ENCODE assay signal across 9 mouse cellular contexts in the genomic region with DNA sequence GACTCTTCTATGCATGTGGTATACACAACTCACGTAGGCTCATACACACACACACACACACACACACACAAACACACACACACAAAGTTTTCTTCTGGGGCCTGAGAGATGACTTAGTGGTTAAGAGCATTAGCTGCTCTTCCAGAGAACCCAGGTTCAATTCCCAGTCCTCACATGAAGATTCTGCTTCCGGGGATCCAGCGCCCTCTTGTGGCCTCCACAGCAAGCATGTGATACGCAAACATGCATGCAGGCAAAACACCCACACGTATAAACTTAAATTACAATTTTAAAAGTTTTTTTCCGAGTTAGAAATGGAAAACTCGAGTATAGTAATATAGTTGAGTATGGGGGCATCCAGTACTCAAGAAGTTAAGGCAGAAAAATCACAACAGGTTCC. TPM values are rescaled to one million over a fixed set of nuclear protein-coding genes. Genes with fewer than 3 reads are reported as not detected.
DNase-seq lines count a peak whose midpoint lies in the region; ATAC-seq lines count a peak whose summit lies in the region.
"Had no signal": no experiment of that assay in that cellular context is flagged by ENCODE, and none has a peak within 500 bp of the region (broad histone marks: within the 10 kb centered on the region; RNA-seq: fewer than 3 reads in every experiment).

No protein-coding gene starts in this region.

- H3K9ac ChIP-seq in heart, embryonic 12.5 days: no peak overlapping the region
- H3K9ac ChIP-seq: neural tube, embryonic 13.5 days had no signal

- no peak overlapping the region for H3K4me2 ChIP-seq in heart, embryonic 12.5 days
- H3K4me2 ChIP-seq: neural tube, embryonic 13.5 days had no signal

- H3K4me3 ChIP-seq in heart, embryonic 12.5 days: no peak overlapping the region
- no peak overlapping the region for H3K4me3 ChIP-seq in embryonic facial prominence, embryonic 10.5 days
- H3K4me3 ChIP-seq: neural tube, embryonic 13.5 days had no signal

- H3K36me3 ChIP-seq in heart, embryonic 12.5 days: peaks cover 18% of the 10 kb centered on the region
- no peaks in the 10 kb centered on the region for H3K36me3 ChIP-seq in embryonic facial prominence, embryonic 10.5 days (replicated peaks)
- H3K36me3 ChIP-seq: neural tube, embryonic 13.5 days had no signal

- H3K4me1 ChIP-seq in heart, embryonic 12.5 days (replicated peaks): no peaks in the 10 kb centered on the region
- peaks cover 10% of the 10 kb centered on the region for H3K4me1 ChIP-seq in embryonic facial prominence, embryonic 10.5 days

- H3K9me3 ChIP-seq in heart, embryonic 12.5 days (replicated peaks): no peaks in the 10 kb centered on the region
- H3K9me3 ChIP-seq in embryonic facial prominence, embryonic 10.5 days: no peaks in the 10 kb centered on the region
- H3K9me3 ChIP-seq: neural tube, embryonic 13.5 days had no signal

- H3K27me3 ChIP-seq in heart, embryonic 12.5 days (replicated peaks): no peaks in the 10 kb centered on the region
- H3K27me3 ChIP-seq in embryonic facial prominence, embryonic 10.5 days (replicated peaks; ENCODE audit: low read depth, poor library complexity, severe bottlenecking): peaks cover 27% of the 10 kb centered on the region

- WGBS in heart, embryonic 12.5 days: 75% methylated on average over 7 of the region's 7 CpGs
- 86% methylated on average over 7 of the region's 7 CpGs for WGBS in embryonic facial prominence, embryonic 10.5 days

- no peak overlapping the region for H3K27ac ChIP-seq in heart, embryonic 12.5 days (ENCODE audit: poor library complexity, severe bottlenecking)
- H3K27ac ChIP-seq in embryonic facial prominence, embryonic 10.5 days (replicated peaks): no peak overlapping the region
- H3K27ac ChIP-seq: neural tube, embryonic 13.5 days had no signal

- peak; percentile 31 for DNase-seq in heart, postnatal 4 days
- DNase-seq in B cell, adult 2 months: peak; percentile 58 to 62
- peak; percentile 70 for DNase-seq in ZHBTc4 (ENCODE audit: low read depth, low spot score)
- DNase-seq in lung, postnatal 25 days (ENCODE audit: low spot score): peak; percentile 26
- no peak for DNase-seq in urinary bladder, postnatal 14 days (ENCODE audit: low spot score)
- no peak for DNase-seq in embryonic facial prominence, embryonic 10.5 days (ENCODE audit: low spot score)
- DNase-seq in ovary, postnatal 36 days (ENCODE audit: low spot score): no peak

- no peak for ATAC-seq in heart, embryonic 12.5 days (ENCODE audit: insufficient number of reproducible peaks, low FRiP score)

RNA-seq across cellular contexts. Expression of a gene that starts 2.4 kb away (rescaled TPM):
- total RNA-seq in heart, postnatal 4 days (2021): 10 to 100 TPM in 1 of 2 experiments, 1 to 10 TPM in 1; 9.5 to 10.3 TPM
- 4.9 and 5.0 TPM in 2 replicates for polyA plus RNA-seq in heart, embryonic 12.5 days (2016; fragmentation: Nextera tagmentation; extraction: Ambion mirVana)
- 2.3 and 2.8 TPM in 2 replicates for polyA plus RNA-seq in embryonic facial prominence, embryonic 10.5 days (2016; fragmentation: Nextera tagmentation; extraction: Ambion mirVana)

RNA-seq across cellular contexts. Expression of a gene that starts 3.1 kb away (rescaled TPM):
- 10 to 100 TPM; 12.4 to 14.0 TPM for total RNA-seq in heart, postnatal 4 days (2021)
- polyA plus RNA-seq in heart, embryonic 12.5 days (2016; fragmentation: Nextera tagmentation; extraction: Ambion mirVana): 5.5 and 6.5 TPM in 2 replicates
- 2.1 and 2.5 TPM in 2 replicates for polyA plus RNA-seq in embryonic facial prominence, embryonic 10.5 days (2016; fragmentation: Nextera tagmentation; extraction: Ambion mirVana)

RNA-seq across cellular contexts. Expression of a gene that starts 37.2 kb away (rescaled TPM):
- 100 to 1,000 TPM; 105 to 108 TPM for total RNA-seq in heart, postnatal 4 days (2021)
- polyA plus RNA-seq in heart, embryonic 12.5 days (2016; fragmentation: Nextera tagmentation; extraction: Ambion mirVana): 61.4 and 64.4 TPM in 2 replicates
- 66.8 and 69.4 TPM in 2 replicates for polyA plus RNA-seq in embryonic facial prominence, embryonic 10.5 days (2016; fragmentation: Nextera tagmentation; extraction: Ambion mirVana)

Comparison
In these comparisons a context has a peak if more than half of its experiments do, and no peak if none do; other contexts are left out.
1. DNase-seq: peak in heart, postnatal 4 days (single experiment), B cell, adult 2 months (2 of 2), ZHBTc4 (single experiment) and lung, postnatal 25 days (single experiment); none in urinary bladder, postnatal 14 days (single experiment), embryonic facial prominence, embryonic 10.5 days (single experiment) and ovary, postnatal 36 days (single experiment).